27 mouse cellular contexts compared by ENCODE assay signal in the genomic region with DNA sequence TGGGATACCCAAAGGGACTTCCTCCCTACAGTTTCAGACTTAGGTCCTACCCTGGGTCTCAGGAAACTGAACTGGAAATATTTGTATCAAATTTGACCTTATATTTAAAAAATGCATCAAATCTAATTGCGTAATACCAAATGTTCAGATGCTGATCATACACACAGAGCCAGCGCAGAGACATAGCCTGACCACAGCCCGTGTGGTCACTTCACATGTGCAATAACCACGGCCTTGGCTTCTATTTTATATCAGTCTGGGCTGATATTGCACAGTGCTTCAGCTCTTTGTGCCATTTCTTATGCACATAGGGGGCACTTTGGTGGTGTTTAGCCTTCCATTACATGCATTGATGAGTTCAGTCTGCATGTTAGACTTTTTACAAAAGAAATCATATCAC. TPM values are rescaled to one million over a fixed set of nuclear protein-coding genes. Genes with fewer than 3 reads are reported as not detected.
DNase-seq lines count a peak whose midpoint lies in the region; ATAC-seq and TF ChIP-seq lines count a peak whose summit lies in the region.
"Had no signal": no experiment of that assay in that cellular context is flagged by ENCODE, and none has a peak within 500 bp of the region (broad histone marks: within the 10 kb centered on the region; RNA-seq: fewer than 3 reads in every experiment).

No protein-coding gene starts in this region.

- peak; percentile 76 for DNase-seq in heart, adult 11 months
- DNase-seq in heart, postnatal 10 days: no peak
- DNase-seq in NIH3T3 (ENCODE audit: low read depth): peak; percentile 24
- DNase-seq in frontal cortex, postnatal 36 days (ENCODE audit: low spot score in 2 of 2): no peak
- DNase-seq in gastrocnemius, adult 2 months: no peak
- DNase-seq: adrenal gland, adult 2 months; adrenal gland, postnatal 10 days; adrenal gland, postnatal 25 days; cerebellum, adult 11 months; cerebellum, adult 18-20 months; cerebellum, adult 8-10 months; cerebellum, adult 9-11 months; cerebellum, postnatal 14 days; embryo, embryonic 11 days had no signal

- no peaks in the 10 kb centered on the region for H3K4me1 ChIP-seq in hindbrain, embryonic 12.5 days
- H3K4me1 ChIP-seq: embryonic facial prominence, embryonic 13.5 days; forebrain, embryonic 10.5 days; forebrain, embryonic 12.5 days had no signal

- peaks cover 8% of the 10 kb centered on the region; the same call in 1 of the 2 replicates for H3K36me3 ChIP-seq in hindbrain, embryonic 12.5 days
- H3K36me3 ChIP-seq: G1E had no signal

- TF ChIP-seq CTCF in gastrocnemius, adult 2 months (IDR thresholded peaks at IDR 0.05): no peak

- WGBS in hindbrain, embryonic 12.5 days: 96% methylated on average over 4 of the region's 4 CpGs

- H3K4me3 ChIP-seq in hindbrain, embryonic 12.5 days: no peak overlapping the region
- H3K4me3 ChIP-seq in gastrocnemius, adult 2 months: no peak overlapping the region
- H3K4me3 ChIP-seq: embryonic facial prominence, embryonic 13.5 days; embryonic facial prominence, embryonic 15.5 days; erythroblast, embryonic 14.5 days; forebrain, embryonic 10.5 days; forebrain, embryonic 12.5 days had no signal

- no peaks in the 10 kb centered on the region for H3K27me3 ChIP-seq in hindbrain, embryonic 12.5 days
- H3K27me3 ChIP-seq: CH12.LX; embryonic facial prominence, embryonic 13.5 days; embryonic facial prominence, embryonic 15.5 days; forebrain, embryonic 12.5 days had no signal

- no peak overlapping the region for H3K4me2 ChIP-seq in hindbrain, embryonic 12.5 days (replicated peaks)
- H3K4me2 ChIP-seq: embryonic facial prominence, embryonic 13.5 days; embryonic facial prominence, embryonic 15.5 days; forebrain, embryonic 12.5 days had no signal

- H3K9ac ChIP-seq in hindbrain, embryonic 12.5 days: no peak overlapping the region
- H3K9ac ChIP-seq: embryonic facial prominence, embryonic 13.5 days; embryonic facial prominence, embryonic 15.5 days; forebrain, embryonic 12.5 days had no signal

- no peak overlapping the region for H3K27ac ChIP-seq in hindbrain, embryonic 12.5 days
- no peak overlapping the region for H3K27ac ChIP-seq in gastrocnemius, adult 2 months
- H3K27ac ChIP-seq: embryonic facial prominence, embryonic 13.5 days; embryonic facial prominence, embryonic 15.5 days; forebrain, embryonic 10.5 days; forebrain, embryonic 12.5 days had no signal

- peak; percentile 83 for ATAC-seq in granulocyte monocyte progenitor cell, adult 5-6 weeks (replicated peaks; ENCODE audit: poor library complexity, severe bottlenecking)
- ATAC-seq in megakaryocyte progenitor cell, adult 5-6 weeks (replicated peaks; ENCODE audit: poor library complexity): peak; percentile 49
- no peak for ATAC-seq in hindbrain, embryonic 12.5 days (ENCODE audit: low FRiP score)
- ATAC-seq: CD4-positive, CD25-positive, alpha-beta regulatory T cell, adult 4 months; forebrain, embryonic 14.5 days; forebrain, embryonic 16.5 days had no signal

- no peaks in the 10 kb centered on the region for H3K9me3 ChIP-seq in hindbrain, embryonic 12.5 days (replicated peaks)
- H3K9me3 ChIP-seq: embryonic facial prominence, embryonic 13.5 days; embryonic facial prominence, embryonic 15.5 days; forebrain, embryonic 10.5 days; forebrain, embryonic 12.5 days had no signal

- intact Hi-C loops in heart, postnatal 10 days (cut with DNase I): no loop called here
- intact Hi-C loops in gastrocnemius, adult 2 months (cut with DNase I): no loop called here

RNA-seq across cellular contexts. Expression of gene A930033H14Rik, which starts 10.3 kb away (rescaled TPM):
- 1 to 10 TPM; 3.2 to 5.1 TPM for total RNA-seq in heart, postnatal 10 days (2021)
- 2.6 and 4.3 TPM in 2 replicates for total RNA-seq in granulocyte monocyte progenitor cell, adult 5-6 weeks (2014; fragmentation: Nextera tagmentation)
- total RNA-seq in granulocyte monocyte progenitor cell, adult 5-6 weeks (2017): 1.2 and 1.5 TPM in 2 replicates
- total RNA-seq in megakaryocyte progenitor cell, adult 5-6 weeks (2015): 2.9 and 3.0 TPM in 2 replicates
- 1.6 and 1.7 TPM in 2 replicates for total RNA-seq in megakaryocyte progenitor cell, adult 5-6 weeks (2017)
- polyA plus RNA-seq in hindbrain, embryonic 12.5 days (2016; fragmentation: Nextera tagmentation; extraction: Ambion mirVana): 1.9 TPM in 2 replicates
- total RNA-seq in gastrocnemius, adult 2 months (2021): 1 to 10 TPM; 3.4 to 5.1 TPM
- polyA plus RNA-seq: CD4-positive, CD25-positive, alpha-beta regulatory T cell, adult 4 months; erythroblast, embryonic 14.5 days; G1E had no signal

Comparison
In these comparisons a context has a peak if more than half of its experiments do, and no peak if none do; other contexts are left out.
1. DNase-seq: peak in heart, adult 11 months (single experiment) and NIH3T3 (single experiment); none in heart, postnatal 10 days (0 of 2), frontal cortex, postnatal 36 days (0 of 2) and gastrocnemius, adult 2 months (single experiment).